ENCODE assay signal across 8 mouse cellular contexts in the genomic region with DNA sequence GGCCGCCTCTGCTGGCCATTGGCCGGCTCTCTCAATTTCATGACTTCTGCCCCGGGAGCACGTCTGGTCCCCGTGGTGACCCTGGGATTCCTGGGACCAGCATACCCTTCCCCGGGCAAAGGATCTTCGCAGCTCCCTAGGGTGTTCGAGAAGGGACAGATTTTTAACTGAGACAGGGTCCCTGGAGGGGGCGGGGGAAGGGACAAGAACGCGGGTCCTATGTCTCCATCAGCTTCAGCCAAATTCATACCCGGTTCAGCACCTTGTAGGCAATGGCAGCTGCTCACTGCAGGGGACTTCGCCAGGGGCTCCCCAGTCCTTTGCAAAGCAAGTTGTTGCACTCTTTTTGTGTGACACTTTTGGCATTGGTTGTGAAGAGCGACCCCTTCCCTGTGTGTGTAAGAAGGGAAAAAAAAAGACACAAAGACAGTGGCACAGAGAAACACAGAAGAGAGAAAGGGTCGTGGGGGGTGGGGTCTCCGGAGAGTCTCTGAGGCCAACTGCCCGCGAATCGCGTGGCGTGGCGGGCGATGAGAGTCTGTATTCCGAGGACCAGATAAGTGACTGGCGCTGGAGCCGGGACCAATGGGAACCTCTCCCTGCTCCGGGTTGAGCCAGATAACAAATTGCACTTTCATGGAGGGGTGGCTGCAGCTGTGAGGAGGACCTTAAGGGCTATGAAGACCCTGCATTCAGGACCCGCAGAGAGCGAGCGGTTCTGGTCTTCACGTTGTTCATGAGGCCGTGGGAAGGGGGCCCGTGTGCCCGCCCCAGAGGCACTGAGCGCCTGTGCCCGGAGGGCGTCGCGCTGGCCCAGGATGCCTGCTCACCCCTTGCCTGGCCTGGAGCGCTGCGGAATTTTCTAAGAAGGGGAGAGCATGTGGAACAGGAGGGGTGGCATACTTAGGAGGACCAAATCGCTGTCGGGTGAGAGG. TPM values are rescaled to one million over a fixed set of nuclear protein-coding genes. Genes with fewer than 3 reads are reported as not detected.
DNase-seq lines count a peak whose midpoint lies in the region; ATAC-seq and TF ChIP-seq lines count a peak whose summit lies in the region.

No protein-coding gene starts in this region.

- peak overlapping the region; percentile 62; the same call in 1 of the 2 replicates for H3K9ac ChIP-seq in heart, embryonic 12.5 days
- H3K9ac ChIP-seq in hindbrain, postnatal 0 days (replicated peaks; ENCODE audit: low read length) = peak overlapping the region; percentile 72
- no peak overlapping the region for H3K9ac ChIP-seq in liver, embryonic 14.5 days (replicated peaks)

- peaks cover 12% of the 10 kb centered on the region for H3K4me1 ChIP-seq in heart, embryonic 12.5 days (replicated peaks)
- H3K4me1 ChIP-seq in hindbrain, postnatal 0 days (ENCODE audit: insufficient read depth, low read length) = no peaks in the 10 kb centered on the region
- no peaks in the 10 kb centered on the region for H3K4me1 ChIP-seq in liver, embryonic 14.5 days (replicated peaks; ENCODE audit: control insufficient read depth in 2 of 2, insufficient read depth in 2 of 2, low read length in 1 of 2)

- TF ChIP-seq EP300 in liver, embryonic 14.5 days (IDR thresholded peaks at IDR 0.05; ENCODE audit: low read depth) = no peak

- no peak overlapping the region for H3K27ac ChIP-seq in heart, embryonic 12.5 days (ENCODE audit: poor library complexity, severe bottlenecking)
- H3K27ac ChIP-seq in hindbrain, postnatal 0 days = peak overlapping the region; percentile 86
- no peak overlapping the region for H3K27ac ChIP-seq in liver, embryonic 14.5 days

- WGBS in heart, embryonic 12.5 days = 1% methylated on average over 43 of the region's 43 CpGs
- 1% methylated on average over 43 of the region's 43 CpGs for WGBS in hindbrain, postnatal 0 days
- WGBS in liver, embryonic 14.5 days (ENCODE audit: insufficient replicate concordance) = 2% methylated on average over 43 of the region's 43 CpGs

- peak overlapping the region; percentile 100 for H3K4me2 ChIP-seq in heart, embryonic 12.5 days
- peak overlapping the region; percentile 70 for H3K4me2 ChIP-seq in hindbrain, postnatal 0 days (ENCODE audit: low read depth, low read length)
- peak overlapping the region; percentile 19 for H3K4me2 ChIP-seq in liver, embryonic 14.5 days (ENCODE audit: low read depth)

- no peaks in the 10 kb centered on the region for H3K36me3 ChIP-seq in heart, embryonic 12.5 days
- no peaks in the 10 kb centered on the region for H3K36me3 ChIP-seq in hindbrain, postnatal 0 days (ENCODE audit: insufficient read depth, low read length)
- no peaks in the 10 kb centered on the region for H3K36me3 ChIP-seq in liver, embryonic 14.5 days (replicated peaks; ENCODE audit: control insufficient read depth, insufficient read depth, low read depth)

- H3K4me3 ChIP-seq in heart, embryonic 12.5 days = peak overlapping the region; percentile 64
- H3K4me3 ChIP-seq in hindbrain, postnatal 0 days (ENCODE audit: low read length) = peak overlapping the region; percentile 55
- no peak overlapping the region; a peak in 1 of 4 replicates for H3K4me3 ChIP-seq in liver, embryonic 14.5 days (ENCODE audit: insufficient read depth in 1 of 2, low read depth in 2 of 2, low read length in 2 of 2)

- TF ChIP-seq CTCF in hindbrain, postnatal 0 days (IDR thresholded peaks at IDR 0.05; ENCODE audit: low read depth) = peak; percentile 21; the same call in 1 of the 2 replicates
- TF ChIP-seq CTCF in liver, embryonic 14.5 days (IDR thresholded peaks at IDR 0.05; ENCODE audit: low read depth) = no peak

- no peak for DNase-seq in heart, postnatal 25 days (ENCODE audit: low spot score)
- DNase-seq in ZHBTc4 (ENCODE audit: low read depth, low spot score) = peak; percentile 37
- peak; percentile 47 for DNase-seq in embryo, embryonic 11 days
- DNase-seq in hindbrain, postnatal 0 days (ENCODE audit: low spot score) = peak; percentile 70
- DNase-seq in liver, embryonic 14.5 days (ENCODE audit: low read depth in 3 of 3, low spot score in 3 of 3) = no peak
- DNase-seq in right cerebral cortex, postnatal 4 days = peak; percentile 48
- DNase-seq in lung, postnatal 25 days (ENCODE audit: low spot score) = no peak

- intact Hi-C loops in heart, postnatal 25 days (cut with DNase I) = no loop called here

- no peaks in the 10 kb centered on the region for H3K9me3 ChIP-seq in heart, embryonic 12.5 days (replicated peaks)
- no peaks in the 10 kb centered on the region for H3K9me3 ChIP-seq in hindbrain, postnatal 0 days (ENCODE audit: low read length)
- no peaks in the 10 kb centered on the region for H3K9me3 ChIP-seq in liver, embryonic 14.5 days (ENCODE audit: control insufficient read depth, low read length)

- peaks cover 51% of the 10 kb centered on the region for H3K27me3 ChIP-seq in heart, embryonic 12.5 days (replicated peaks)
- H3K27me3 ChIP-seq in hindbrain, postnatal 0 days (ENCODE audit: insufficient read depth, low read length) = no peaks in the 10 kb centered on the region
- H3K27me3 ChIP-seq in liver, embryonic 14.5 days (ENCODE audit: control insufficient read depth, insufficient read depth, low read length) = peaks cover 26% of the 10 kb centered on the region

- ATAC-seq in heart, embryonic 12.5 days (ENCODE audit: insufficient number of reproducible peaks, low FRiP score) = peak; percentile 34
- ATAC-seq in hindbrain, postnatal 0 days = peak; percentile 50
- ATAC-seq in liver, embryonic 14.5 days (ENCODE audit: insufficient read depth) = no peak

RNA-seq across cellular contexts. Expression of gene Dlgap1, which starts 1.2 kb away (rescaled TPM):
- polyA plus RNA-seq in heart, embryonic 12.5 days (2016; fragmentation: Nextera tagmentation; extraction: Ambion mirVana) = 0.37 and 0.52 TPM in 2 replicates
- under 1 TPM; 0.28 to 0.39 TPM for total RNA-seq in heart, postnatal 25 days (2021)
- 105 and 117 TPM in 2 replicates for total RNA-seq in hindbrain, postnatal 0 days (2014; rRNA removed)
- polyA plus RNA-seq in hindbrain, postnatal 0 days (2015; fragmentation: Nextera tagmentation; extraction: Ambion mirVana) = 33.8 and 38.2 TPM in 2 replicates
- polyA plus RNA-seq in liver, embryonic 14.5 days (2012; rRNA removed) = 0.01 and 0.04 TPM in 2 replicates
- not detected in 2 replicates for polyA plus RNA-seq in liver, embryonic 14.5 days (2014; fragmentation: Nextera tagmentation; extraction: Ambion mirVana)

Comparison
In these comparisons a context has a peak if more than half of its experiments do, and no peak if none do; other contexts are left out.
1. H3K4me2 ChIP-seq: peak in every context shown above with its lines; median percentile 100 in heart, embryonic 12.5 days; 70 in hindbrain, postnatal 0 days; 19 in liver, embryonic 14.5 days.
2. H3K4me3 ChIP-seq: peak in heart, embryonic 12.5 days (single experiment) and hindbrain, postnatal 0 days (single experiment); none in liver, embryonic 14.5 days (0 of 2).
3. DNase-seq: peak in ZHBTc4 (single experiment), embryo, embryonic 11 days (single experiment), hindbrain, postnatal 0 days (single experiment) and right cerebral cortex, postnatal 4 days (single experiment); none in heart, postnatal 25 days (single experiment), liver, embryonic 14.5 days (0 of 3) and lung, postnatal 25 days (single experiment).
4. RNA of gene Dlgap1, which starts 1.2 kb away (polyA plus RNA-seq): 33.8 to 38.2 TPM in hindbrain, postnatal 0 days; 0.37 to 0.52 TPM in heart, embryonic 12.5 days and 0.01 to 0.04 TPM in liver, embryonic 14.5 days; every median in the first group is over 10 times any median in the second.